8 mouse cellular contexts compared by ENCODE assay signal in the genomic region with DNA sequence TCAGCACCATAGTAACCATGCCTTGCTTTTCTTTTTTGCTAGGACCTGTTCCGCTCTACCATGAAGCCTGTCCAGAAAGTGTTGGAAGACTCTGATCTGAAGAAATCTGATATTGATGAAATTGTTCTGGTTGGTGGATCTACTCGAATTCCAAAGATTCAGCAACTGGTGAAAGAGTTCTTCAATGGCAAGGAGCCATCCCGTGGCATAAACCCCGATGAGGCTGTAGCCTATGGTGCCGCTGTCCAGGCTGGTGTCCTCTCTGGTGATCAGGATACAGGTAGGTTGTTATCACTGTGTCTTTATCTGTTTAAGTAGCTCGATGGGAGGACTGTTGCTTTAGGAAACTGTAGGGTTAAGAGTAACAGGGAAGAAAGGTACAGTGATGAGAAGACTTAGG. TPM values are rescaled to one million over a fixed set of nuclear protein-coding genes. Genes with fewer than 3 reads are reported as not detected.
A peak's percentile ranks its signal among the peaks of the same experiment; 100 is the strongest.
DNase-seq lines count a peak whose midpoint lies in the region; ATAC-seq and TF ChIP-seq lines count a peak whose summit lies in the region.

No protein-coding gene starts in this region.

- intact Hi-C loops in heart, postnatal 14 days (cut with DNase I), result no loop called here

- peak overlapping the region; percentile 96 for H3K4me3 ChIP-seq in heart, embryonic 11.5 days (ENCODE audit: low read depth, low read length)
- peak overlapping the region; percentile 94 for H3K4me3 ChIP-seq in hindbrain, embryonic 12.5 days
- H3K4me3 ChIP-seq in midbrain, embryonic 10.5 days, result peak overlapping the region; percentile 100
- no peak overlapping the region for H3K4me3 ChIP-seq in cerebellum, adult 2 months (replicated peaks; ENCODE audit: insufficient read depth, low read depth, low read length)

- 82% methylated on average over 6 of the region's 6 CpGs for WGBS in heart, embryonic 11.5 days (ENCODE audit: insufficient replicate concordance)
- 91% methylated on average over 6 of the region's 6 CpGs for WGBS in hindbrain, embryonic 12.5 days
- WGBS in midbrain, embryonic 10.5 days, result 92% methylated on average over 6 of the region's 6 CpGs
- 83% methylated on average over 6 of the region's 6 CpGs for WGBS in cerebellum, adult 2 months

- peak overlapping the region; percentile 76 for H3K4me2 ChIP-seq in heart, embryonic 11.5 days
- H3K4me2 ChIP-seq in hindbrain, embryonic 12.5 days (replicated peaks), result peak overlapping the region; percentile 68

- TF ChIP-seq POLR2A in cerebellum, adult 2 months (IDR thresholded peaks at IDR 0.05; ENCODE audit: borderline replicate concordance, insufficient read depth, low read length), result no peak

- no peak for ATAC-seq in heart, embryonic 11.5 days (replicated peaks; ENCODE audit: insufficient number of reproducible peaks, low FRiP score, low TSS enrichment)
- ATAC-seq in hindbrain, embryonic 12.5 days (ENCODE audit: low FRiP score), result no peak

- H3K27ac ChIP-seq in heart, embryonic 11.5 days (ENCODE audit: low read depth, low read length), result no peak overlapping the region
- no peak overlapping the region for H3K27ac ChIP-seq in hindbrain, embryonic 12.5 days
- no peak overlapping the region for H3K27ac ChIP-seq in midbrain, embryonic 10.5 days (replicated peaks)
- H3K27ac ChIP-seq in cerebellum, adult 2 months (ENCODE audit: insufficient read depth, low read length), result no peak overlapping the region

- no peak for DNase-seq in heart, postnatal 14 days
- DNase-seq in MN1 (ENCODE audit: low spot score), result peak; percentile 50
- no peak for DNase-seq in midbrain, embryonic 10.5 days (ENCODE audit: low spot score)
- DNase-seq in spleen, adult 18-20 months, result no peak
- DNase-seq in urinary bladder, postnatal 4 days (ENCODE audit: low spot score in 2 of 2), result no peak
- no peak for DNase-seq in cerebellum, adult 2 months

- no peak for TF ChIP-seq CTCF in cerebellum, adult 2 months (IDR thresholded peaks at IDR 0.05; ENCODE audit: borderline replicate concordance, insufficient read depth, low read depth, low read length)

- H3K4me1 ChIP-seq in heart, embryonic 11.5 days (ENCODE audit: control insufficient read depth, insufficient read depth, low read length), result peaks cover 37% of the 10 kb centered on the region
- H3K4me1 ChIP-seq in hindbrain, embryonic 12.5 days, result peaks cover 56% of the 10 kb centered on the region
- H3K4me1 ChIP-seq in midbrain, embryonic 10.5 days, result peaks cover 56% of the 10 kb centered on the region
- peaks cover 20% of the 10 kb centered on the region; the same call in 1 of the 2 replicates for H3K4me1 ChIP-seq in cerebellum, adult 2 months (ENCODE audit: control insufficient read depth, insufficient read depth, low read length)

- no peaks in the 10 kb centered on the region for H3K9me3 ChIP-seq in heart, embryonic 11.5 days (replicated peaks; ENCODE audit: control insufficient read depth, low read length)
- no peaks in the 10 kb centered on the region for H3K9me3 ChIP-seq in hindbrain, embryonic 12.5 days (replicated peaks)
- no peaks in the 10 kb centered on the region for H3K9me3 ChIP-seq in midbrain, embryonic 10.5 days (replicated peaks)

- no peaks in the 10 kb centered on the region for H3K27me3 ChIP-seq in heart, embryonic 11.5 days (ENCODE audit: control insufficient read depth, insufficient read depth, low read length)
- no peaks in the 10 kb centered on the region for H3K27me3 ChIP-seq in hindbrain, embryonic 12.5 days
- no peaks in the 10 kb centered on the region for H3K27me3 ChIP-seq in midbrain, embryonic 10.5 days (ENCODE audit: low read depth, poor library complexity, severe bottlenecking)
- no peaks in the 10 kb centered on the region for H3K27me3 ChIP-seq in cerebellum, adult 2 months (ENCODE audit: control insufficient read depth, insufficient read depth, low read length)

- peaks cover 45% of the 10 kb centered on the region for H3K36me3 ChIP-seq in heart, embryonic 11.5 days (ENCODE audit: control insufficient read depth, insufficient read depth, low read length)
- H3K36me3 ChIP-seq in hindbrain, embryonic 12.5 days, result peaks cover 51% of the 10 kb centered on the region
- H3K36me3 ChIP-seq in midbrain, embryonic 10.5 days, result peaks cover 71% of the 10 kb centered on the region

- H3K9ac ChIP-seq in heart, embryonic 11.5 days (ENCODE audit: low read depth, low read length), result 0 out of 2 replicates have a peak overlapping the region, but pooled peaks have one; percentile 6
- H3K9ac ChIP-seq in hindbrain, embryonic 12.5 days, result no peak overlapping the region

RNA-seq across cellular contexts. Expression of gene Hspa5, which starts 2.7 kb away (rescaled TPM):
- 931 and 1,133 TPM in 2 replicates for polyA plus RNA-seq in heart, embryonic 11.5 days (2014; fragmentation: Nextera tagmentation; extraction: Ambion mirVana)
- 100 to 1,000 TPM; 383 to 477 TPM for total RNA-seq in heart, postnatal 14 days (2021)
- 735 and 741 TPM in 2 replicates for polyA plus RNA-seq in hindbrain, embryonic 12.5 days (2016; fragmentation: Nextera tagmentation; extraction: Ambion mirVana)
- polyA plus RNA-seq in midbrain, embryonic 10.5 days (2016; fragmentation: Nextera tagmentation; extraction: Ambion mirVana), result 811 and 977 TPM in 2 replicates
- polyA plus RNA-seq in cerebellum, adult 2 months (2012; rRNA removed), result 226 and 249 TPM in 2 replicates

RNA-seq across cellular contexts. Expression of gene Gapvd1, which starts 19.5 kb away (rescaled TPM):
- 65.0 and 70.8 TPM in 2 replicates for polyA plus RNA-seq in heart, embryonic 11.5 days (2014; fragmentation: Nextera tagmentation; extraction: Ambion mirVana)
- total RNA-seq in heart, postnatal 14 days (2021), result 10 to 100 TPM; 43.8 to 45.4 TPM
- polyA plus RNA-seq in hindbrain, embryonic 12.5 days (2016; fragmentation: Nextera tagmentation; extraction: Ambion mirVana), result 115 and 126 TPM in 2 replicates
- 87.0 and 96.2 TPM in 2 replicates for polyA plus RNA-seq in midbrain, embryonic 10.5 days (2016; fragmentation: Nextera tagmentation; extraction: Ambion mirVana)
- polyA plus RNA-seq in cerebellum, adult 2 months (2012; rRNA removed), result 49.4 and 52.8 TPM in 2 replicates

RNA-seq across cellular contexts. Expression of gene Rabepk, which starts 25.2 kb away (rescaled TPM):
- polyA plus RNA-seq in heart, embryonic 11.5 days (2014; fragmentation: Nextera tagmentation; extraction: Ambion mirVana), result 29.2 and 29.7 TPM in 2 replicates
- total RNA-seq in heart, postnatal 14 days (2021), result 10 to 100 TPM in 1 of 2 experiments, 1 to 10 TPM in 1; 9.3 to 13.1 TPM
- 24.8 and 27.4 TPM in 2 replicates for polyA plus RNA-seq in hindbrain, embryonic 12.5 days (2016; fragmentation: Nextera tagmentation; extraction: Ambion mirVana)
- polyA plus RNA-seq in midbrain, embryonic 10.5 days (2016; fragmentation: Nextera tagmentation; extraction: Ambion mirVana), result 40.3 and 41.6 TPM in 2 replicates
- polyA plus RNA-seq in cerebellum, adult 2 months (2012; rRNA removed), result 43.2 and 46.8 TPM in 2 replicates

RNA-seq across cellular contexts. Expression of gene Fbxw2, which starts 51.6 kb away (rescaled TPM):
- polyA plus RNA-seq in heart, embryonic 11.5 days (2014; fragmentation: Nextera tagmentation; extraction: Ambion mirVana), result 46.9 and 61.2 TPM in 2 replicates
- total RNA-seq in heart, postnatal 14 days (2021), result 10 to 100 TPM; 60.1 to 61.1 TPM
- polyA plus RNA-seq in hindbrain, embryonic 12.5 days (2016; fragmentation: Nextera tagmentation; extraction: Ambion mirVana), result 76.8 and 81.8 TPM in 2 replicates
- 74.0 and 80.3 TPM in 2 replicates for polyA plus RNA-seq in midbrain, embryonic 10.5 days (2016; fragmentation: Nextera tagmentation; extraction: Ambion mirVana)
- 71.4 and 77.5 TPM in 2 replicates for polyA plus RNA-seq in cerebellum, adult 2 months (2012; rRNA removed)

RNA-seq across cellular contexts. Expression of gene Gm34653, which starts 58.3 kb away (rescaled TPM):
- polyA plus RNA-seq in heart, embryonic 11.5 days (2014; fragmentation: Nextera tagmentation; extraction: Ambion mirVana), result not detected in 2 replicates
- not detected for total RNA-seq in heart, postnatal 14 days (2021)
- not detected in 2 replicates for polyA plus RNA-seq in hindbrain, embryonic 12.5 days (2016; fragmentation: Nextera tagmentation; extraction: Ambion mirVana)
- not detected in 2 replicates for polyA plus RNA-seq in midbrain, embryonic 10.5 days (2016; fragmentation: Nextera tagmentation; extraction: Ambion mirVana)
- polyA plus RNA-seq in cerebellum, adult 2 months (2012; rRNA removed), result not detected in 2 replicates
